Mouse (Mus musculus): ENCODE data around the gene Otud4. TPM values are rescaled to one million over a fixed set of nuclear protein-coding genes. Genes with fewer than 3 reads are reported as not detected.
"Not testable (repeated sequence)": the region's sequence is repeated elsewhere in the genome, so short reads cannot be mapped to it uniquely, and the experiment has no call there.

Otud4 gene
- polyA plus RNA-seq, 1 experiment = 51.1 TPM

DNA sequence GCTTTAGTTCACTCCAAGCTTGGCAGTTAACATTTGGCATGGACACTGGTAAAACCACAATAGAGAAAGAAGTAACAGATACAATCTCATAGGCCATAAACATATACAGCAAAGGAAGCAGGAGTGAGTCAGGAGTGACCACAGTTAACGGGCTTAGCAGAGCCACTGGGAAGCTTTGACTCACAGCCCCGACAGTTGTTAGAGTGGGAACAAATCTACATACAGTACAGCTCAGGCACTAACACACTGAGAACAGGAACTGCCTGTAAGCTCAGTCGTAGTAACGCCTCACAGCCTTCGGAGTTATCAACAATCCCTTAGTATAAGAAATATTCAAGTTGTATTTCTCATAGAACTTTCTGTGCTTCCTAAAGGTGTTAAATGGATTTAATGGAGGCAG is 39.6 kb downstream of the Otud4 start:
- Histone ChIP-seq H3K4me3 (ENCODE audit: insufficient read depth, low read length) (no peak overlapping the region), H3K4me1 (ENCODE audit: control insufficient read depth, insufficient read depth, low read length) (peaks cover 2% of the 10 kb centered on the region; the same call in 1 of the 2 replicates), H3K27ac (ENCODE audit: insufficient read depth, low read length) (no peak overlapping the region)
- TF ChIP-seq CTCF (IDR thresholded peaks at IDR 0.05; ENCODE audit: borderline replicate concordance, insufficient read depth, low read length) (no peak), POLR2A (IDR thresholded peaks at IDR 0.05; ENCODE audit: low read depth, low read length) (no peak)

DNA sequence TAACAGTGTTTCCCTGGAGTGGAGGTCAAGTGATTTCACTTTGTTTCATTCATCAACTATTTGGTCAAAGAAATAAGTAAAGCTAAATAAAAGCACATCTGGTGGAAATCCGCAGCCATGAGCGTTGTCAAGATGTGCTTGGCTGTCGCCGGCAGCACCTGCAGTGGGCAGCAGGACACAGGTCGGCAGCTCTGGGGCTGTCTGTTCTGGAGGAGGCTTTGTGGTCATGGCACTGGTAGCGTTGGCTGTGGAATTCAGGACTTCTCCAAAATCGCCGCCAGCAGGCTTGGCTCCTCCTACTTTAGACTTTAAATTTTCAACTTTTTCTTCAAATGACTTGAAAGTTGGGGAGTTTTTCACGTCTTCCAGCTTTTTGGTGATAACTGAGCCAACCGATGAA is 40.7 kb downstream of the Otud4 start:
- H3K4me1 ChIP-seq (ENCODE audit: control insufficient read depth, insufficient read depth, low read length); H3K4me3 ChIP-seq (ENCODE audit: insufficient read depth, low read length); H3K27ac ChIP-seq (ENCODE audit: insufficient read depth, low read length): not testable (repeated sequence)

DNA sequence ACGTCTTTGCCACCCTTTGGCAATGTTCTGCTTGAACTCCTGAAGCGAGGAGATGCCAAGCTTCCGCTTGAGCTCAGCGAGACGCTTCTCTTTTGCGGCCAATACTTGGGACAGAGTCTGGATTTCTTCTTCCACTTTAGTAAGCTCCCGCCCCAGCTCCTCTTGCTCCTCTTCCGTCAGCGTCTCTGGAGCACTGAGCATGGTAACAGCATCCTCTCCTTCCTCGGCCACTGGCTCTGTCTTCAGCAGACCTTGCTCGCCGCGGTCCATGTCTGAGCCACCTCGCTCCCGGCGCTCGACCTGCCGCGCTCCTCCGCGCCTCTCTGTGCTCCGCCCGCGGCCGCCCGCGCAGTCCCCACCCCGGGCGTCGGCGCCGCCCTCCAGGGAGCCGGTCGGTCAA is 41.1 kb downstream of the Otud4 start:
- H3K4me1 ChIP-seq (ENCODE audit: control insufficient read depth, insufficient read depth, low read length) = peaks cover 2% of the 10 kb centered on the region; the same call in 1 of the 2 replicates

DNA sequence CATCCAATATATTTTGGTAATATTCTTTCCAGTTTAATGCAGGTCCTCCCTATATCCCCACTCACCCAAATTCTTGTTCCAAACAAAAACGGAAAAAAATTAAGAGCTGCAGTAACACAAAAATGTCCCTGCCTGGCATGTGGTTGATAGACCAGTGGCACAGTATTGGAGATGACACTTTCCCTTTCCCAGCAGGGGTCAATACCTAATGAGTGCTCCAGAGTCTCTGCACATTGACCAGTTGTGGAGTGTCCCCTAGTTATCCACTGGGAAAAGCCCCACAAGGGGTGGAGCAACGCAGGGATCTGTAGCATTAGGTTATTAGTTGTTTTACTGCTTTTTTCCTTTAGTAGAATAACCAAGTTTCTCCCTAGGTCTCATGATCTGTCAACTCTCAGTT is 41.5 kb downstream of the Otud4 start:
- peaks cover 2% of the 10 kb centered on the region; the same call in 1 of the 2 replicates for H3K4me1 ChIP-seq (ENCODE audit: control insufficient read depth, insufficient read depth, low read length)
- TF ChIP-seq CTCF (IDR thresholded peaks at IDR 0.05; ENCODE audit: borderline replicate concordance, insufficient read depth, low read length) = no peak
- no peak for TF ChIP-seq POLR2A (IDR thresholded peaks at IDR 0.05; ENCODE audit: low read depth, low read length)
- H3K4me3 ChIP-seq (ENCODE audit: insufficient read depth, low read length) = no peak overlapping the region
- H3K27ac ChIP-seq (ENCODE audit: insufficient read depth, low read length) = no peak overlapping the region

More for the DNA sequence above, 41.1 kb downstream of the Otud4 start:
- TF ChIP-seq CTCF (IDR thresholded peaks at IDR 0.05; ENCODE audit: borderline replicate concordance, insufficient read depth, low read length) = no peak
- TF ChIP-seq POLR2A (IDR thresholded peaks at IDR 0.05; ENCODE audit: low read depth, low read length) = no peak
- H3K27ac ChIP-seq (ENCODE audit: insufficient read depth, low read length) = no peak overlapping the region
- no peak overlapping the region for H3K4me3 ChIP-seq (ENCODE audit: insufficient read depth, low read length)

DNA sequence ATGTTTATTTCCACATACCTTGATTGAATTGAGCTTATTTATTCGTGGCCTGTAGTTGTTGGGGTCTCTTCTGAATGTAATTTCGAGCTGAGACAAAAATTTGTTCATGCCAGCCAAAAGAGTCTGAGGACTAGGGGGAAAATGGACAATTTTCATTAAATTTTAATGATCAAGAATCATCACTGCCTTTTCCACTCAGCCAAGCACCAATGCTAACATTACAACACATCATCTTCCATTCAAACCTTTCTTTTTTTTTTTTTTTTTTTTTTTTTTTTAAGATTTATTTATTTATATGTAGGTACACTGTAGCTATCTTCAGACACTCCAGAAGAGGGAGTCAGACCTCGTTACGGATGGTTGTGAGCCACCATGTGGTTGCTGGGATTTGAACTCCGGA is 46.5 kb downstream of the Otud4 start:
- not testable (repeated sequence) for H3K4me3 ChIP-seq (ENCODE audit: insufficient read depth, low read length); H3K4me1 ChIP-seq (ENCODE audit: control insufficient read depth, insufficient read depth, low read length); H3K27ac ChIP-seq (ENCODE audit: insufficient read depth, low read length)

DNA sequence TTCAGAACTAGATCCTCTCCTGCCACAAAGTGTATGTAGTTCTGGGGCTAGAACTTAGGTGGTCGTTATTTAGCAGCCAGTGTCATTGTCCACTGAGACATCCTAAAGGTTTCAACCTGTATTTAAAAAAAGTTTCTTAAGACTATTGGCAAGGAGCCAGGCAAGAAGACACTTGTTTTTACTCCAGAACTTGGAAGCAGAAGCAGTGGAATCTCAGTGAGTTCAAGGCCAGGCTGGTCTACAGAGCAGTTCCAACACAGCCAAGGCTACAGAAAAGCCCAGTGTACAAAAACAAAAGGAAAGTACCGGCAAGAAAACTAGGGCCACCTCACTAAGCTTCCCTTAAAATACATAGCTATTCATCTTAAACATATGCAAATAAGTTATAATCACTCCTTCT is 53.1 kb downstream of the Otud4 start:
- H3K4me3 ChIP-seq (ENCODE audit: insufficient read depth, low read length) = no peak overlapping the region
- no peak overlapping the region for H3K27ac ChIP-seq (ENCODE audit: insufficient read depth, low read length)
- TF ChIP-seq POLR2A (IDR thresholded peaks at IDR 0.05; ENCODE audit: low read depth, low read length) (no peak), CTCF (IDR thresholded peaks at IDR 0.05; ENCODE audit: borderline replicate concordance, insufficient read depth, low read length) (no peak)
- H3K4me1 ChIP-seq (ENCODE audit: control insufficient read depth, insufficient read depth, low read length) = no peaks in the 10 kb centered on the region

DNA sequence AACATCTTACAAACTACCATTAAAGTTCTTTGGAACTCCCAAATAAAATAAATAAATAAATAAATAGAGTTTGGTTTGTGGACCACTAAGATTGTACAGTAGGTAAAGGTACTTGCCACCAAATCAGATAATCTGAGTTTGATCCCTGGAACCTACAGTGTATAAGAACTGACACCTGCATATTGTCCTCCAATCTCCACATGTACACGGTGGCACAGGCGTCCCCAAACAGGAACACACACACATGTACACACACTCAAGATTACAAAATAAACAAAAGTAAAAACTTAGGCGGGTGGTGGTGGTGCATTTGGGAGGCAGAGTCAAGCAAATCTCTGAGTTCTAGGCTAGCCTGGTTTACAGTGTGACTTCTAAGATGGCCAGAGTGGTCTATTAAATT is 67.3 kb downstream of the Otud4 start:
- Histone ChIP-seq H3K27ac (ENCODE audit: insufficient read depth, low read length) (no peak overlapping the region), H3K4me1 (ENCODE audit: control insufficient read depth, insufficient read depth, low read length) (no peaks in the 10 kb centered on the region), H3K4me3 (ENCODE audit: insufficient read depth, low read length) (no peak overlapping the region)
- TF ChIP-seq CTCF (IDR thresholded peaks at IDR 0.05; ENCODE audit: borderline replicate concordance, insufficient read depth, low read length) (no peak), POLR2A (IDR thresholded peaks at IDR 0.05; ENCODE audit: low read depth, low read length) (no peak)

DNA sequence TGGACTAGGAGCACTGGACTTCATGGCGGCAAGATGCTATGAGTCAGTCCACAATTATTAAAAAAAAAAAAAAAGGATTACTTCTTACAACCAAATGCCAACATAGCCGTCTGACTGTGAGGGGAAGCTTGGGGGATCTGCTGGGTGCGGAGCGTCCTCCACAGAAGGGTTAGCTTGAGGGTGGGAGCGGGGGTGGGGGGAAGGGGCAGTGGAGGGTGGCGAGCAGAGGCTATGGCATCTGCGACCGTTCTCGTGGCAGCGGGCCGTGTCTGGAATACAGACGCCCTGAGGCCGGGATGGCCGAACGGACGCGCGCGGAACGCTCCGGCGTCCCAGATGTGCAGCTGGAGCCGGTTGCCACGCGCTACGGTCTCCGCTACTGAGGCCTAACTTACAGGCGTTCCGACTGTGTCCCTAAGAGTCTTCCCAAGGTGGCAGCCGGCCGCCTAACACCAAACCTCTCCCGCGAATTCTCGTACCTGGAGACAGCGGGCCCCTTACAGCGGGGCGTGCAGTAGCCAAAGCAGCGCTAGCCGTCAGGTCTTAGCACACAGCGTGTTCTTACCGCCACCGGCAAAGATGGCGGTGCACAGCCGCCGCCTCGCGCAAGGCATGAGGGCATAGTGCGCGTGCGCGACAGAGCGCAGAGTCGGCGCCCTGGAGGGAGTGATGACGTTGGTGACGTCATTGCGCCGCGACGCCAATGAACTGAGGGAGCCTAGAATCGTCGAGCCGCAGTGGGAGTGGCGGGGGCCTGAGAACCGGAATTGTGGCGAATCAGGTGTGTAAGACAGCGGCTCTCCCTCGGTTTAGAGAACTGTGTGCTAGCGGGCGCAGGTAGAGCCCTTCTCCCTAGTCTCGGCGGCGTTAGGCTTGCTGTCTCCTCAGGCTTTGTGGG is 71.9 kb downstream of the Otud4 start, which contains the start of the genes Abce1 and Anapc10:
Abce1 (minus strand) TSS at position 677 of the 898 bp plus-strand sequence.
Anapc10 (plus strand) TSS at position 757 of the 898 bp plus-strand sequence.
- TF ChIP-seq POLR2A (IDR thresholded peaks at IDR 0.05; ENCODE audit: low read depth, low read length) = peak; percentile 96
- TF ChIP-seq CTCF (IDR thresholded peaks at IDR 0.05; ENCODE audit: borderline replicate concordance, insufficient read depth, low read length) = no peak
- H3K27ac ChIP-seq (ENCODE audit: insufficient read depth, low read length) = peak within 1 kb of the TSS; percentile 42; the same call in 1 of the 2 replicates
- H3K4me1 ChIP-seq (ENCODE audit: control insufficient read depth, insufficient read depth, low read length) = no peaks in the 10 kb centered on the region
- H3K4me3 ChIP-seq (ENCODE audit: insufficient read depth, low read length) = peak within 1 kb of the TSS; percentile 88

DNA sequence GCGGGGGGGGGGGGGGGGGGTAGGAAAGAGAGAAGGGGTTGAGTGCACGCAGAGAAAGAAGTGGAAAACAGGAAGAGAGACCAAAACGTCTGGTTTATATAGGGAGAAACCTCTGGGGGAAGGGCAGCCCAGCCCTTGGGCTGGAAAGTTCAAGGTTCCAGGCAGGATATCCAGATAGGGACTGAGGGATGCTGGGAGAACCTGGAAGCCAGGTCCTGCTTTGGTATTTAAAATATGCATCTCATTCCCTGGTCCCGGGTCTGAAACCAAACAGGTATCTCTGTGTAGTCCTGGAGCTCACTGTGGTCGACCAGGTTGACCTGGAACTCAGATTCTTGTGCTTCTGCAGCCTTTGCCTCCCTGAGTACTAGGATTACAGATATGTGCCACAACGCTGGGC is 73.3 kb downstream of the Otud4 start:
- TF ChIP-seq CTCF (IDR thresholded peaks at IDR 0.05; ENCODE audit: borderline replicate concordance, insufficient read depth, low read length) = no peak
- no peak for TF ChIP-seq POLR2A (IDR thresholded peaks at IDR 0.05; ENCODE audit: low read depth, low read length)
- Histone ChIP-seq H3K27ac (ENCODE audit: insufficient read depth, low read length) (no peak overlapping the region), H3K4me3 (ENCODE audit: insufficient read depth, low read length) (no peak overlapping the region), H3K4me1 (ENCODE audit: control insufficient read depth, insufficient read depth, low read length) (no peaks in the 10 kb centered on the region)

DNA sequence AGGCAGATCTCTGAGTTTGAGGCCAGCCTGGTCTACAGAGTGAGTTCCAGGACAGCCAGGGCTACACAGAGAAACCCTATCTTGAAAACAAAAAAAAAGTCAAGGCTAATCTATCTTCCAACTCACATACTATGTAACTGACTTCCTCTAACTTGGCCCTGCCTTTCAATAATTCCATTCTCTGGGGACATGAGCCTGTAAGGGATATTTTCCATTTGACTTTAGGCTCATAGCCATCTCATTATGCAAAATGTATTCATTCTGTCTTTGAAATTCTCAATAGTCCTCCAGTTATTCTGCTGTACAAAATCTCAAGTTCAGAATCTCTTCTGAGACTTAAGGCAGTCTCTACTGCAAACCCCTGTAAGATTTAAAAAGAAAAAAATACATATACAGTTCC is 82.1 kb downstream of the Otud4 start:
- no peak overlapping the region for H3K4me3 ChIP-seq (ENCODE audit: insufficient read depth, low read length)
- no peak overlapping the region for H3K27ac ChIP-seq (ENCODE audit: insufficient read depth, low read length)
- H3K4me1 ChIP-seq (ENCODE audit: control insufficient read depth, insufficient read depth, low read length) = no peaks in the 10 kb centered on the region
- TF ChIP-seq CTCF (IDR thresholded peaks at IDR 0.05; ENCODE audit: borderline replicate concordance, insufficient read depth, low read length) (no peak), POLR2A (IDR thresholded peaks at IDR 0.05; ENCODE audit: low read depth, low read length) (no peak)

All from embryonic fibroblast, embryonic 13.5 days (primary cell).